Mouse (Mus musculus) R1 (cell line): ENCODE measurements around the gene Sugp2.

Source experiments
- DNase-seq: peaks from one replicate; pipeline ENCODE4 v3.0.0-alpha.2; 2018; ENCODE audit warnings: low read depth, low spot score

The Sugp2 gene

DNA sequence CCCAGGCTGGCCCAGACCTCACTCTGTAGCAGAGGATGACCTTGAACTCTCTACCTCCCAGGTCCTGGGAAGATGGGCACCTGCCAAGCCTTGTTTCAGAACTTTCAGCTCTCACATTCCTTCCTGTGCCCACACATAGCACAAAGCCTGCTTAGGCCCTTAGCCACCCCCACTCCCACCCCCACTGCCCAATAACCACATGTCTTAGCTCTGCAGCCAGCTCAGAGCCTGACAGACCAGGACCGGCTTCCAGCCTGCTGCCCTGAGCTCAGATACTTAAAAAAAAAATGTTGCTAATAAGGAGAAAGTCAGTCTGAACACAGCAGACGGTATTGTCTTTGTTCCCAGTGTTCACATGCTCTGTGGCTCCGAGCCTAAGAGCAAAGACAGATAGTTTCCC lies 47.0 kb downstream of the Sugp2 start:
- no peak for DNase-seq

GRCm38 (mm10) chr8:70282603-70283135 lies 48.6 kb downstream of the Sugp2 start, which contains the start of gene Homer3:
TSS of gene Homer3 (plus strand) at chr8:70282827.
- peak; percentile 99 for DNase-seq

- DNase-seq = peak; percentile 33
Observed at GRCm38 (mm10) chr8:70283136-70284077, 49.4 kb downstream of the Sugp2 start.

GRCm38 (mm10) chr8:70284421-70284820 lies 50.4 kb downstream of the Sugp2 start:
- DNase-seq = no peak

DNA sequence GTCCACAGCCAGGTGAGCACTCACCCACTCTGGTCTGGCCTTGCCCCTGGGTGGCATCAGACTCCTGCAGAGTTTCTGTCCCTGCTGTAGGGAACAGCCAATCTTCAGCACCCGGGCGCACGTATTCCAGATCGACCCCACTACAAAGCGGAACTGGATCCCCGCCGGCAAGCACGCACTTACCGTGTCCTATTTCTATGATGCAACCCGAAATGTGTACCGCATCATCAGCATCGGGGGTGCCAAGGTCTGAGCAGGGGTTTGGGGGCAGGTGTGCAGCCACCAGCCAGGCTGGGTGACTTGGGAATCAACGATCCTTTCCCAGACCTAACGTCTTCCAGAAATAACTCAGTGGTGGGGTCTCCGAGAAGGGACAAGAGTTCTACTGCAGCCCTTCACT lies 51.3 kb downstream of the Sugp2 start:
- DNase-seq = no peak

GRCm38 (mm10) chr8:70286737-70287136 lies 52.7 kb downstream of the Sugp2 start:
- DNase-seq = peak; percentile 80

GRCm38 (mm10) chr8:70293988-70294405 lies 60.0 kb downstream of the Sugp2 start:
- no peak for DNase-seq

DNA sequence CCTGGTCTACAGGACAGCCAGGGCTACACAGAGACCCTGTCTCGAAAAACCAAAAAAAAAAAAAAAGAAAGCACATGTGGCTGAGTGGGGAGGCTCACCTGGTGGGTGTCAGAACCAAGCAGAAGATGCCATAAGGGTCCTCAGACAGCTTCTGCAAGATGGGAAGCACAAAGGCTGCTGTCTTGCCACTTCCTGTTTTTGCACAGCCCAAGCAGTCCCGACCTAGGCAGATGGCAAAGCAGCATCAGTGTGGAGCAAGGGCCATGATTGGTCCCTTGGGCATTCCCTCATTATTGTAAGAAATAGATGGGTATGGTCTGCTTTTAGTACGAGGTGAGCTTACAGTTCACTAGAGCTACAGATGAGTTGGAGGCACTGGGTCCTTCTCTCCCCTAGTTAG lies 66.9 kb downstream of the Sugp2 start:
- no peak for DNase-seq

GRCm38 (mm10) chr8:70302358-70302890 lies 68.4 kb downstream of the Sugp2 start, which contains the start of the genes Ddx49 and Cope:
TSS of gene Ddx49 (minus strand) at chr8:70302489.
TSS of gene Cope (plus strand) at chr8:70302518.
- DNase-seq = peak; percentile 94

- no peak for DNase-seq
Observed at GRCm38 (mm10) chr8:70302901-70303300, 68.9 kb downstream of the Sugp2 start.

GRCm38 (mm10) chr8:70309311-70309710 lies 75.3 kb downstream of the Sugp2 start:
- peak; percentile 77 for DNase-seq

DNA sequence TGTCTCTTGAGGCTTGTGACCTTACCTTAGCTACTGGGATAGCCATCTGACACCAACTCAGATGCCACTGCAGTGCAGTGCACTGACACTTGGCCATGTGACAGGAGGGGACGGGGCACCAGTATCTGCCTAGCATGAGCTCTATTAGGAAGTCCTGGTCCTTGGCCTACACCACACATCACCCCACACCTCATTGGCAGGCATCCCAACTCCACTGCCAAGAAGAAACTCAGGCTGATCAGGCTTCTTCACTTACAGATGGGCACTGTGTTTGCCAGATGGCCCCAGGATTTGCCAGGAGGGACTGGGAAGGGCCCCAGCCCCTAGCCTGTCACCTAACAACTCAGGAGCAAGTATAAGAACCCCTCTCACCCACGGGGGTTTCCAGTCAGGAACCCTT lies 79.4 kb downstream of the Sugp2 start:
- no peak for DNase-seq

DNA sequence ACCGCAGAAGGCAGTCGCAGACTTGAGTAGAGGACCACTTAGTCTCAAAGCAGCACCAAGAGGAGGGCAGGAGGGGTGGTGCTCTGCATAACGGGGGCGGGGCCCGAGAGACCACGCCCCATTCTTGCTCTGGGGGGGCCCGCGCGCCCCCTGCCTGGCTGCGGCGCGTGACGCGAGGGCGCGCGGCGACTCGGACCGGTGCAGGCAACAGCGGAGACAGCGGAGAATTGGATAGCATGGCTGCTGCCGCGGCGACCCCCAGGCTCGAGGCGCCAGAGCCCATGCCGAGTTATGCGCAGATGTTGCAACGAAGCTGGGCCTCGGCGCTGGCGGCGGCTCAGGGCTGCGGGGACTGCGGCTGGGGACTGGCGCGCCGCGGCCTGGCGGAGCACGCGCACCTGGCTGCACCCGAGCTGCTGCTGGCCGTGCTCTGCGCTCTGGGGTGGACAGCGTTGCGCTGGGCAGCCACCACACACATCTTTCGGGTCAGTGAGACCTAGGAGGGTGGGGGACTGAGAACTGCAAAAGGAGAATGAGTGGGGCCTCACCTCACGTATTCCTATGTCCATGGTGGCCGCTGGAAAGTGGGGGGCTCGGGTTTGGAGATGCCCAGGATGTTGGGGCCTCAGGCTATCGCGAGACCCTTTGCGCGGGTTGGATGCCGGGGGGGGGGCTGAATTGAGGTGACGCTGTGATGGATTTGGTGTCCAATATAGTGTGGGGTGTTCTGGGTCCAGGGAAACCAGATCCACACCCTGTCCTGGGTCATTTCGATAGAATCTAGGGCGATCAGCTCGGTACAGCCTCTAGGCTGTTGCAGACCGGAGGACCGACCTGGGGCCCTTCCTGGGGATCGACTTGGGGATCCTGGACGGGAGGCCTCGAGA lies 81.8 kb downstream of the Sugp2 start, which contains the start of gene Cers1:
TSS of gene Cers1 (plus strand) at position 152 of the 887 bp plus-strand sequence.
- DNase-seq = peak; percentile 74

GRCm38 (mm10) chr8:70316511-70317504 lies 82.8 kb downstream of the Sugp2 start:
- DNase-seq = peak; percentile 97

GRCm38 (mm10) chr8:70317872-70318271 lies 83.8 kb downstream of the Sugp2 start:
- no peak for DNase-seq

- no peak for DNase-seq
Observed at GRCm38 (mm10) chr8:70323716-70324115, 89.7 kb downstream of the Sugp2 start.

DNA sequence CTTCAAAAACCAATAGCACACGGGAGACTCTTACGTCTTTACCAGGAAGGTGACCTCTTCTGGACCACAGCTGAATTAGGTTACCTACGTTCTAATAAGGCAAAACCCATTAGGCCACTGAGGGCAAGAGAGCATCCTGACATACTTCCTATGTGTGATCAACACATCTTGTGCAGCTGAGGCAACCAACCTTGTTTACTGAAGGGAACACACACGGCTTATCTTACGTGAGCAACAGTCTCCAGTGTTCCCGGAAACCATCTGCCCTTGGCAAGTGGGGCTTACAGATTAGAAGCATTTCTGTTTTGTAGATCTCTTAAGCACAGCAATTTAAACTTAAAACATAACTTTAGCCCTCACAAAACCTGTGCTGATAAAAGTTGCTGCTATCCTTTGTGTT lies 93.5 kb downstream of the Sugp2 start:
- no peak for DNase-seq

- peak; percentile 85 for DNase-seq
Observed at GRCm38 (mm10) chr8:70329124-70329834, 95.3 kb downstream of the Sugp2 start, which contains the start of gene Gdf1. TSS of gene Gdf1 (plus strand) at chr8:70329817.
